Mouse (Mus musculus) stomach, postnatal 0 days (tissue): ENCODE measurements around the gene Tmed8.

Experiments
- CTCF ChIP-seq: IDR thresholded peaks from 2 replicates; pipeline ENCODE4 v1.5.1; 2016; ENCODE audit warnings: antibody characterized with exemption, low read depth, mild to moderate bottlenecking, moderate library complexity
- EP300 ChIP-seq: optimal IDR thresholded peaks from 2 replicates; pipeline ENCODE3; 2016; ENCODE audit warnings: antibody characterized with exemption

- TF ChIP-seq CTCF, result no peak
- no peak for TF ChIP-seq EP300
These were observed 78.2 kb downstream of the Tmed8 start for GRCm38 (mm10) chr12:87121918-87122589.
